Mouse (Mus musculus) layer of hippocampus, adult 9-10 months (tissue): ENCODE data around the gene Ap4s1.
A peak's percentile ranks its signal among the peaks of the same experiment; 100 is the strongest.
"Not testable (repeated sequence)": the region's sequence is repeated elsewhere in the genome, so short reads cannot be mapped to it uniquely, and the experiment has no call there.

Experiments used
- DNase-seq: peaks from one replicate; pipeline ENCODE4 v3.0.0; 2022; ENCODE audit warnings: low spot score

Ap4s1 gene

DNA sequence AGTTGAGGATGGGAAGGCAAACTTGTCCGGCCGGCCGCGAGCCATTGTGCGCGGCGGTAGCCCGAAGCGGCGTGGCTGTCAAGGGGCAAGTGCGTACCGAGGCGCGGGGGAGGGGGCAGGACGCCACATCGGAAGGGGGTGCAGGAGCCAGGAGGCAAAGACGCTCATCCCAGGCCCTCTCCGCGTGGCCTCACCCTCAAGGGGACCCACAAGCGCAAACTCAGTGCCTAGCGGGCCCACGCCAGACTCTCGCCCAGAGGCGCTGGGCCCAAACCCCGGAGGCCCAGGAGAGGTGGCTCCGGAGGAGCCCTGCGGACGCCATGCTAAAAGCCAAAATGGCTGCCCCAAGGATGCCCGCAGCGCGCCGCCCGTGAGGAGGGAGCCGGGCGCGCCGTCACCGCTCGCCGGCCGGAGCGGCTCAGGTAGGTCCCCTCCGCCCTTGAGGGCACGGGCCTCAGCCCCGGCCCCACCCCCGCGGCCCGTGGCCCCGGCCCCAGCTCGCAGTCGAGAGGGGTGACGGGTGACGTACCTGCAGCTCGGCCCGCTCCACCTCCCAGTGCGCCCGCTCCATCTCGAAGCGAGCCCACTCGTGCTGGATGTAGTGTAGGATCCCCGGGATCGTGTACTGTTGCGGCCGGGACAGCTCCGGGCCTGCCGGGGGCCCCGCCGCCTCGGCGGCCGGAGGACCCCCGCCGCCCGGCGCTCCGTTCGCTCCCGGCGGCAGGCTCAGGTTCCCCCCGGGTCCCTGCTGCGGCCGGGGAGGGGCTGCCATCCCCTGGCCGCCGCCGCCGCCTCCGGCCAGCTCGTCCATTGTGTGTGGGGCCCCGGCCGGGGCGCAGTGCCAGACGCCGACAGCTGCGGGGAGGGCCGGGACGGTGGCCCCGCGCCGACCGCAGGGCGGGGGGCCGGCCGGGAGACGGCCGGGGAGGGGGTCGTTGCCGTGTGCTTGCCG, at the start of gene Ap4s1:
TSS of gene Ap4s1 (plus strand) at position 141 of the 952 bp plus-strand sequence.
- no peak for DNase-seq

DNA sequence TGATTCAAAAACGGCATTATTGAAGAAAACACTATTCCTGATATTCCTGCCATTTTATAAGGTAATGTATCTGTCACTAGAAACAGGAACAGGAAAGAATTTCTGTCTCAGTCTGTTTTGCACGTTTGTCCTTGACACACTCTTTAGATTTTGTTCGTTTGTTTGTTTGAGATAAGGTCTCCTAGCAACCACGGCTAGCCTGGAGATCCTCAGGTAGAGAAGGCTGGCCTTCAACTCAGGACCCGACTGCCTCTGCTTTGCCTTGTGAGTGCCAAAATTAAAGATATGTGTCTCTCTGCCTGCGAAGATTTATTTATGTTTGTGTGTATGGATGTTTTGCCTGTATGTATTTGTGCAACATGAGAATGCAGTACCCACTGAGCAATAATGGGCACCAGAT, 49.0 kb upstream of the Ap4s1 start:
- no peak for DNase-seq

DNA sequence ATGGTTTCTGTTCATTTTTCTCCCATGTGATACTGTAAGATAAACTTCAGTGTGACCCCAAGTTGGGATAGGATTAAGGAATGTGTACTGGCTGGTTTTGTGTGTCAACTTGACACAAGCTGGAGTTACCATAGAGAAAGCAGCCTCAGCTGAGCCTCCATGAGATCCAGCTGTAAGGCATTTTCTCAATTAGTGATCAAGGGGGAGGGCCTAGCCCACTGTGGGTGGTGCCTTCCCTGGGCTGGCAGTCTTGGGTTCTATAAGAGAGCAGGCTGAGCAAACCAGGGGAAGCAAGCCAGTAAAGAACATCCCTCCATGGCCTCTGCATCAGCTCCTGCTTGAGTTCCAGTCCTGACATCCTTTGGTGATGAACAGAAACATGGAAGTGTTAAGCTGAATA, 41.4 kb upstream of the Ap4s1 start:
- not testable (repeated sequence) for DNase-seq

DNA sequence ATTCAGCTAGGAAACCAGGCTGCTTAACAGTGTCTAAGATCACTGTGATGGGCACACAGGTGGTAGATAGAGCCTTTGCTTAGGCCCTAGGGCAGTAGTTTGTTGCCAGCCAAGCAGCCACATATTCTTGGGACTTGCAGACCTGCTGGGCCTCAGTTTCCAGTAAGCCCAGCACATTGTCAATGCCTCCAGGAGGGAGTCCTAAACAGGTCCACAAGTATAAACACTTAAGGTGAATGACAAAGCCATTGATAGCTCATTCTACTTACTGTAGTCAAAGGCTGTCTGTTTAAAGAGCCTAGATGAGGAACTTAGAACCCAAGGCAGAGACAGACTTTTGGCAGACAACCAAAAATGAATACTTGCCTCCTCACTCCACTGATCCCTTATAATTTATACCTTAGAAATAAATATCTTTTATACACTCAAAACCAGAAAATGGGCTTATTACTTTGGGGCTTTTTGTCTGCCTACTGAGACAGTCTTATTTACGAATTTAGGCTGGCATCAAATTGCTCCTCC, 34.8 kb upstream of the Ap4s1 start:
- DNase-seq: no peak

DNA sequence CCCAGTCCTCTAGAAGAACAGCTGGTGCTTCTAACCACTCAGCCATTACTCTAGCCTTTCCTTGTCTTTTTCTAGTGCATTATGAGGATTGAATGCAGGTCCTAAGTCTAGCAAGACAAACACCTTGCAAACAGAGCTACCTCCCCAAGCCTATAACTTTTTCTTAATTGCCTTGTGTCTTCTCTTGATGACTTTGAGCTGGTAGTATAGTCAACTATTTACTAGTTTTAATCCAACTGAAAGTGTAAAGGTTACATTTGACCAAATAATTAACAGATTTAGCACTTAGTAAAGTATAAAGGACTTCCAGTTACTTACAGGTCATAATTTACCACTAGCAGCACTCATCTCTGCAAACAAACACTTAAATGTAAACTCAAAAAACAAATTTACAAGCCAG, 27.8 kb upstream of the Ap4s1 start:
- no peak for DNase-seq

DNA sequence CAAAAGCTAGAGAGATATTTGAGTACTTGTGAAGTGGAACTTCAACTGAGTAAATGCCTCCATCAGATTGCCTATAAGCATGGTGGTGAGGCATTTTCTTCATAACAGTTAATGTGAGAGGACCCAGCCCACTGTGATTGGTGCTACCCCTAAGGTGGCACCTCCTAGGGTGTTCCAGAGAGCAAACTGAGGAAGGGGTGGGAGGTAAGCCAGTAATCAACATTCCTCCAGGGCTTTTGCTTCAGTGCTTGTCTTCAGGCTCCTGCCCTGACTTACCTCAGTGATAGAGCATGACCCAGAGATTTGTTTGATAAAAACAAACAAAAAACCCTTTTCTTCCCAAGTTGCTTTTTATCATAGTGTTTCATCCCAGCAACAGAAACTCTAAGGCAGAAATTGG, 26.9 kb upstream of the Ap4s1 start:
- no peak for DNase-seq

DNA sequence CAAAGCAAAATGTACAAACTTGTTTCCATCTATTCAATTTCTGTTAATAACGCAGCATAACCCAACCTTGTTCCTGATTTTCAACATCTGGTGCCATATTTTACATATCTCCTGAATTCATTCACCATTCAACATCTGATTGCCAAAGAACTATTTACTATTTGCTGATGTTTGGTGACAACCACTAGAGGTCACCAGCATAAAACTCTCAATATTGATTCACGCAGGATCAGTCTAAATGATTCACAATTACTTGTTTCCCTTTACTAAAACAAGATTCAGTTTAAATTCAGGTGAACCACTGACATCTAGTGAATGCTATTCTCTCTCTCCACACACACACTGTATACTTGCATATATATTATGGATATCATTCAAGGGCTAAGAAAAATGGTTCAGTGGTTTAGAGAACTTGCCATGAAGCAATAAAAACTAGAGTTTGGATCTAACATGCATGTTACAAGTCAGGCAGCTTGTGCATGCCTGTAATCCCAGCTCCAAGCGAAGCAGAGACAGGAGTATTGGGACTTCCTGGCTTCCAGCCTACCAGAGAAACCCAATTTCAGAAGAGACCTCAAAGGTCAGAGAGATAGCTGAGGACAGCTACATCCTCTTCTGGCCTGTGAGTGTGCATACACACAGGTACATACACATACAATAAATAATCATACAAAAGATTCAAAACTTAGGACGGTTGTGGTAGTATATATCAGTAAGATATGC, 24.0 kb upstream of the Ap4s1 start:
- DNase-seq: no peak

DNA sequence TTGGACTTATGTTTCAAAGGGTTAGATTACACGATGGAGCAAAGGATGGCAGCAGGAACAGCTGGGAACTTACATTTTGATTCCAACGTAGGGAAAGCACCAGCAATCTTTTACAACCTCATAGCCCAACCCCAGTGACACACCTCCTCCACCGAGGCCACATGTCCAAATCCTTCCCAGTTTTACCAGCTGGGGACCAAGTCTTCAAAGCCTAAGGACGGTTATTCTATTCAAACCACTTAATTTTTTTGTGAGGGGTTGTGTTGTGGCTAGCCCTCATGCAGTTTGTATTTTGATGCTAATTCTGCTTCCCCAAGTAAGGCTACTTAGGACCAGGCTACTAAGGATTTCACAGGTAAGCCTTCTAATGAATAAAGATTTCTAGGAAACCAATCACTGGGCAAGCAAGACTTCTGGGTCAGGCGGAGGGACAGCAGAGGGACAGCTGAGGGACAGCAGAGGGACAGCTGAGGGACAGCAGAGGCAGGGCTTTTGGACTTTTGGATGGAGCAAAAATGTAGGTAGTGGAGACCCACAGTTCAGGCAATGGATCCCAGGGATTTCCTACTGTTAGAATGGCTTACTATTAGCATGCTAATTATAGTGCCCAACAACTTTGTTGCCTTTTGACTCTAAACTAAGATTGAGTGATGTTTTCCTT, 19.5 kb upstream of the Ap4s1 start:
- DNase-seq: no peak

DNA sequence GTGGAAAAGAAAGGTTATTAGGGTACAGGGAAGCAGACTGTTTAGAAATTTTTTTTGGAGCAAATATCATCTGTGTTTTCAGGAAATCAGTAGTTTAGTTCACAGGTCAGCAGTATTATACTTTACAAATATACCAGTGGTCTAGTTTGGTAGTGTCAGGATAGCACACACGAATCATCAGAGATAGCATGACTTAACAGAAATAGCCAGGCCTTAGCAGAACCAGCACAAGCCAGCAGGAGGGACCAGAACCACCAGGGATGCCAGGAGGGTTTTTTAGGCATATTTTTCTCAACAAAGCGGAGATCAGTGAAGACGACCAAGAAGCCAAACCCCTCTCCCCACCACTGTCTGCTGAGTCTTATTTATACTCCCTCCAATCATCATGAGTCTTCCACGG, 17.6 kb upstream of the Ap4s1 start:
- DNase-seq: no peak

DNA sequence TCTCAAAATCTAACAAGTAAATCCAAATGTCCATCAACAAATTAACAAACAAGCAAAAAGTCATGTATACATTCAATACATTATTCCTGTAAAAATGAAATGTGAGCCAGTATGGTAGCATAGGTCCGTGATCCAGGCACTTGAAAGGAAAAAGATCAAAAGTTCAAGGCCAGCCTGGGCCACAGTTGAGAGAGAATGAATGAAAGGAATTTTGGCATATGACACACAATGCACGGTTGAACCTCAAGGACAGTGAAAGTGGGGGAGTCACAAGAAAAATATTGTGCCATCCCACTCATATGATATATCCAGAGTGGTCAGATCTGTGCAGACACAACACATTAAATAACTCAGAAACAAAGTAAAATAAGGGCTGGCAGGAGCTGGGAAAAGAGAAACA, 14.4 kb upstream of the Ap4s1 start:
- no peak for DNase-seq

DNA sequence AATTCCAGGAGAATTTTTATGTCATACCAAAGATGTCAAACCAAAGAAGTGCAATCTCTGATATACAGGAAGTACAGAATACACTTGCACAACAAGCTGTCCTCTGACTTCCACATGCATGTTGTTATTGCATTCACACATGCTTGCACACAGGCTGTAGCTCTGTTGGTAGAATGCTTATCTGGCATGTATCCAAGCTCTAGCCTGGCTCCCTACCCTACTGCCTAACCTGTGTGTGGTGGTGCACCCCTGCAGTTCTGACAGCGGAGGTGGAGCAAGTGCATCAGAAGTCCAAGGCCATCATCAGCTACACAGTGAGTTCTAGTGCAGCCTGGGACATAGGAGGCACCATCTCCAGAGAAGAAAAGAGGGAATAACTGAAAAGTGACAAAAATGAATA, 12.0 kb upstream of the Ap4s1 start:
- DNase-seq: no peak

DNA sequence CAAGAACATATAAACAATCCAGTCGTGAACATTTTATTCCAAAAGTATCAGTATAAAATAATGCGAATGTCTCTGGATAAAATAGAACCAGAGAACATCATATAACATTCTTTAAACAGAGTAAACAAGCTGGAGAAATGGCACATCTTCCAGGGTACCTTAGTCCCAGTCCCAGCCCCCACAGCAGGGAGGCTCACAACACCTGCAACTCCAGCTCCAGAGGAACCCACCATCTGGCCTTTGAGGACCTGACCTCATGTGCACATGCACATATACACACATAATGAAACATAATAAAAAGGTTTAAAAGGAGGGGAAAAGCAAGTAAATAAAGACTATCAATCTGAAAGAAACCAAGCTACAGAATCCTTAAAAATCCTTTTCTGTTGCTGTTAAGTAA, 2.3 kb upstream of the Ap4s1 start:
- no peak for DNase-seq

DNA sequence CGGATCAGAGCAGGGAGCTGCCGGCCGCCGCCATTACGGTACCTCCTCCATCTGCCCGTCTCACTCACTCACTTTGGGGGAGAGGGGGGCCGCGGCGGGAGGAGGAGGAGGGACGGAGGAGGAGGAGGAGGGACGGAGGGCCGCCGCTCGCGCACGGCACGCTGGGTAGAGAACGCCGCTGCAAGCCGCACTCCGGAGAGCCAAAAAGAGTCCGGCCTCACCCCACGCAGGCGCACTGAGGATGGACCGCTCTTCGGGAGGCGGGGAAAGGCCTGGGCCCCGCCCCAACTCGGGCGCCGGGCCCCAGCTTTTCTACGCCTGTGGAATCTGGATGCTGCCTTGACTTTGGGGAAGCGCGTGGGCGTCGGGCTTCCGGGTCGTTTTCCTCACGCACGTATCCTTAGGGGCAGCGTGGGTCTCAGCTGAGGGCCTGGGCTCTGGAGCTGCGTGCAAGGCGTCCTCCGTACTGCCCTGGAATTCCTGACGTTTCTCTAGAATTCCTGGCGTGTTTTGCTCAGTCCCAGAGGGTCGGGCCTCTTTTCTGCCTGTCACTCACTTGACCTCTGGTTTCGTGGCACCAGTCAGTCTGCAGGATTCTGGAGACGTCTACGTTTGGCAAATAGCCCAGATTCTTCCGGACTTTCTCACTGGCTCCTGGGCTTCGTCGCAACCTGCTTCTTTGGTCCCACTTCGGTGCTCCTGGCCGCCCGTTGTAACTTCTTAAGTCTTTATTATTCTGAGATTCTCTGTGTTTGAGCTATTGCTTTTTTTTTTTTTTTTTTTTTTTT, 1.2 kb downstream of the Ap4s1 start, which contains the start of gene Strn3:
TSS of gene Strn3 (minus strand) at position 53 of the 788 bp plus-strand sequence.
- peak; percentile 85 for DNase-seq

DNA sequence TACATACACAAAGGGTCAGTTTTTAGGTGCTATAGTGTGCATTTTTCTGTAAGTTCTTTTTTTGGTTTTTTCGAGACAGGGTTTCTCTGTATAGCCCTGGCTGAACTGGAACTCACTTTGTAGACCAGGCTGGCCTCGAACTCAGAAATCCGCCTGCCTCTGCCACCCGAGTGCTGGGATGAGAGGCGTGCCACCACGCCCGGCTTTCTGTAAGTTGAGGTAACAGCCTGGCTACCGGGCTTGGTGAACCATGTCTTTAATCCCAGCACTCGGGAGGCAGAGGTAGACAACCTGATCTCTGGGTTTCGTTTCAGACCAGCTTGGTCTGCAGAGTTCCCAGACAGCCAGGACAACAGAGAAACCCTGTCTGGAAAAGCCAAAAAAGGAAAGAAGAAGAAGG, 2.0 kb downstream of the Ap4s1 start:
- not testable (repeated sequence) for DNase-seq

DNA sequence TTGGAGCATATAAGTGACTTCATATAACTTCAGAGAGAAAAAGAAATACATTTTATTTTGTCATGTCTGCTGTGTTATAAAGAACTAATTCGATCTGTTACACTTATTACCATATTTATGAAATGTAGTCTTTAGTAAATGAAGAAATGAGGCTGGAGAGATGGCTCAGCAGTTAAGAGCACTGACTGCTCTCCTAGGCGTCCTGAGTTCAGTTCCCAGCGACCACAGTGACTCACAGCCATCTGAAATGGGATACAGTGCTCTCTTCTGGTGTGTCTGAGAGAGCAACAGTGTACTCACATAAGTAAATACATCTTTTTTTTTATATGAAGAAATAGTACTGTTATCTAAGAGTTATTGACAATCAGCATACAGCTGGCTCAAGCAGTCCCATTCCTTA, 2.6 kb downstream of the Ap4s1 start:
- no peak for DNase-seq

DNA sequence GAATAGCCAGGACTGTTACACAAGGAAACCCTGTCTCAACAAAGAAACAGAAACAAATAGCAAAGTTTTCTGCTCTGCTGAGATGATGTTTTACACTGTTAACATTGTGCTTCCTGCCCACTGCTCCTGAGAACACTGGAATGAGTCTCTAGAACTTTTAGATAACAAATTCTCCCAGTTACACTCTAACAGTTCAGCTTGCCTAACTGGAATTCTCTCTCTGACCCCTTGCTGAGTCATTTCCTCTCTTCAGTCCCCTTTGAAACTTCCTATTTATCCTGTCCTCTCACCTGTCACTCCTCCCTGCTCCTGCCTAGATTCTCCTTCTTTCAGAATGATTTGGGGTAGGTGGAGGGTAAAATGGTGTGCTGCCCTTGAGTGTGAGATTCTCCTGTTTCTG, 3.3 kb downstream of the Ap4s1 start:
- DNase-seq: no peak

DNA sequence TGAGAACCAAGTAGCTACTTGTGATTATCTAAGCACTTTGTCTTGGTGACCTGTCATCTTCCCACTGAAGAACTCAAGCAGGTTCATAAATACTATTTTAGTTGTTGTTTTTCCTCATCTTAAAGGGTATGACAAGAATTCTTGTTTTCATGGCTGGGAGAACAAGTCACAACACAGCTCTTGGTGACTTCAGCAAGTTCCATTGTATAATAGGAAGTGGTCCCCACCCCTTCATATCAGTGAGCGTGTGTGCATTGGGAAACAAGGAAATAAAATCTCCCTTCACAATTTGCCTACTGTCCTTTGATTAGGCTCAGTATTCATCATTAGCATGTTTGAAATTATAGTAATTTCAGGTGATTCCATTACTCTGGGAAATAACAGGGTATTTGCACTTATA, 4.1 kb downstream of the Ap4s1 start:
- no peak for DNase-seq

DNA sequence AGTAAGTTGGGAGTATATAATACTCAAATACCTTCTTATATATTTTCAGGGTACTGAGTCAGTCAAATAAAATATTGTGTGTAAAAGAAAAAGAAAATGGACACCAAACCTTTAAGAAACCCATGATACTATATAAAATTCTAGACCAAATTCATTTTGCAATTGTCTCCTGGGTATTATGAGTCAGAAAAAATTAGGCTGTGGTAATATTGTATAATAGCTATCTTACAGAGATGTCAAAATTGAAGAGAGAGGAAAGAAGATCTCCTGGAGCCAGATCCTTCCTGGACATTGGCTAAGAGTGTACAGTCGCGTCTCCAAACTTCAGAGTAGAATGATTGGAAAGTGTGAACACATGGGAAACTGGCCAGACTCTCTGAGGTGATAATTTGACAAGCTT, 5.3 kb downstream of the Ap4s1 start:
- no peak for DNase-seq

DNA sequence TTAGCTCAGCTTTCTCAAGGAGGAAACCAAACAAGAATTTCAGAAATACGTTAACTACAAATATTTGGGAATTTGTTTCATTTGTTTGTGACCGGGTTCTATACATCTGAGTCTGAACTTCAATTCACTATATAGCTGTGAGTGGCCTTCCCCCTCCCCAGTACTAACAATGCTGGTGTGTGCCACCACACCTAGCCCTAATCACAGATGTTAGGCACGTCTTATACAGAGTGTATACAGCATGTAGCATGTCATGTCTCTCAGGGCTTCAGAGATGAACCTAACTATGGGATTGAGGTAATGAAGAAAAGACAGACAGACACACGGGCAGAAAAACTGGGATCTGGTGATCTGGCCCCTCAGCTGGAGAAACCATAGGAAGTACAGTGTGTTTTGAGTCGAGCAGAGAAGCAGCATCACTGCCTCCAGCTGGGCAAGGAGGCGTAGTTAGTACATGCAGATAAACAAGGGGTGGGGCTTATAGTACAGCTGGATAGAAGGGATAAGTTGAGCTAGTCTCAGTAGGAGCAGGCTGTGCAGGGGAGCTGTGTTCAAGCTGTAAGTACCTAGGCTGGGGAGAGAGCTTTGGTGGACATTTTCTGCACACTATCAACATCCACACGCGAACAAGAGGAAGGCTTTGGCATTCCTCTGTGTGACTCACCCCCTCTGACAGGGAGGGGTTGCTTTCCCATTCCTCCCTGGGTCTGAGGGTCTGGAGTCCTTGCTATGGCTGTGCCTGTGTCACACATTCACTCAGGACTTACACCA, 9.0 kb downstream of the Ap4s1 start:
- DNase-seq: no peak

DNA sequence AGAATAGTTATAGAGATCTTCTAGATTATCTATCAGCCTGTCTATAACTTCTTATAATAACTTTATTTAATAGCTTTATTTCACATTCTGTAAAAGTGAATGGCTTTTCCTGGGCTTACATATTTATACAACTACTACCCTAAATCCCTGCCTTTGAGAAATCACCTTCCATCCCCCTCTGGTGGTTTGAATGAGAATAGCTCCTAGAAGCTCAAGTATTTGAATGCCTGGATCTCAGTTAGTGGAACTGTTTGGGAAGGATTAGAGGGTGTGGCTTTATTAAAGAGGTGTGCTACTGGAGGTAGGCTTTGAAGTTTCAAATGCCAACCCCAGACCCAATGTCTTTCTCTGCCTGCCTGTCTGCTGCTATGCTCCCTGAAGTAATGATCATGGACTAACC, 10.9 kb downstream of the Ap4s1 start:
- DNase-seq: no peak

DNA sequence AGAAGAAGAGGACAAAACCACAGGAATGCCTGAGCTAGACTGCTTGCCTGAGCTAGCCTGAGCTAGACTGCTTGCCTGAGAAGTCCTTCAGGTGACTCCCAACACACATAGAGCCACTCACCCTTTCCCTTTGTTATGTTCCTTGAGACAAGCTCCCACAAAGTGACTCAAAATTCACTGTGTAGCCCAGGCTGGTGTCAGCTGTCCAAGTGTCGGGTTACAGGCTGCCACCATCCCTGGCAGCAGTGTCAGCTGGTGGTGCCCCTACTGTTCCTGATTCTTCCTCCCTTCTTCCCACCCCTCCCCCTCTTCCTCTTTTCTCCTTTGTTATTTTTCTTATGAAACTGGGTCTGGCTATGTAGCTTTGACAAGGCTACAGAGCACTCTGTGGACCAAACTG, 13.0 kb downstream of the Ap4s1 start:
- DNase-seq: no peak
